Mouse (Mus musculus): ENCODE data around the gene Ccdc88c.

The Ccdc88c gene

GRCm38 (mm10) chr12:100931653-100932052 is 97.2 kb downstream of the Ccdc88c start:
- no peak for DNase-seq (ENCODE audit: low read depth, low spot score)

- DNase-seq (ENCODE audit: low read depth, low spot score): no peak
These were observed 100.6 kb downstream of the Ccdc88c start for GRCm38 (mm10) chr12:100928286-100928685.

- DNase-seq (ENCODE audit: low read depth, low spot score): peak; percentile 42
These were observed 102.9 kb downstream of the Ccdc88c start for GRCm38 (mm10) chr12:100925644-100926619.

- no peak for DNase-seq (ENCODE audit: low read depth, low spot score)
These were observed 104.1 kb downstream of the Ccdc88c start for GRCm38 (mm10) chr12:100924646-100925339.

- DNase-seq (ENCODE audit: low read depth, low spot score): peak; percentile 48
These were observed 118.1 kb downstream of the Ccdc88c start for GRCm38 (mm10) chr12:100910731-100911130.

GRCm38 (mm10) chr12:100909765-100910164 is 119.1 kb downstream of the Ccdc88c start:
- no peak for DNase-seq (ENCODE audit: low read depth, low spot score)

GRCm38 (mm10) chr12:100908298-100909034 is 120.4 kb downstream of the Ccdc88c start:
- no peak for DNase-seq (ENCODE audit: low read depth, low spot score)

GRCm38 (mm10) chr12:100907598-100908297 is 121.1 kb downstream of the Ccdc88c start, which contains the start of gene Gpr68:
Gpr68 (minus strand) TSS chr12:100908198.
- no peak for DNase-seq (ENCODE audit: low read depth, low spot score)

- DNase-seq (ENCODE audit: low read depth, low spot score): no peak
These were observed 122.0 kb downstream of the Ccdc88c start for GRCm38 (mm10) chr12:100906861-100907260.

- DNase-seq (ENCODE audit: low read depth, low spot score): no peak
These were observed 125.1 kb downstream of the Ccdc88c start for GRCm38 (mm10) chr12:100903761-100904160.

GRCm38 (mm10) chr12:100901386-100901785 is 127.5 kb downstream of the Ccdc88c start:
- no peak for DNase-seq (ENCODE audit: low read depth, low spot score)

GRCm38 (mm10) chr12:100900901-100901300 is 128.0 kb downstream of the Ccdc88c start:
- DNase-seq (ENCODE audit: low read depth, low spot score): no peak

- DNase-seq (ENCODE audit: low read depth, low spot score): no peak
These were observed 129.7 kb downstream of the Ccdc88c start for GRCm38 (mm10) chr12:100899111-100899640.

GRCm38 (mm10) chr12:100897736-100898650 is 130.9 kb downstream of the Ccdc88c start:
- DNase-seq (ENCODE audit: low read depth, low spot score): no peak

GRCm38 (mm10) chr12:100896661-100897060 is 132.2 kb downstream of the Ccdc88c start:
- no peak for DNase-seq (ENCODE audit: low read depth, low spot score)

GRCm38 (mm10) chr12:100895504-100895903 is 133.4 kb downstream of the Ccdc88c start:
- DNase-seq (ENCODE audit: low read depth, low spot score): no peak

GRCm38 (mm10) chr12:100890548-100890947 is 138.3 kb downstream of the Ccdc88c start:
- DNase-seq (ENCODE audit: low read depth, low spot score): no peak

GRCm38 (mm10) chr12:100887801-100888258 is 141.0 kb downstream of the Ccdc88c start:
- DNase-seq (ENCODE audit: low read depth, low spot score): peak; percentile 89

- DNase-seq (ENCODE audit: low read depth, low spot score): no peak
These were observed 142.0 kb downstream of the Ccdc88c start for GRCm38 (mm10) chr12:100886877-100887276.

GRCm38 (mm10) chr12:100885585-100885984 is 143.3 kb downstream of the Ccdc88c start:
- no peak for DNase-seq (ENCODE audit: low read depth, low spot score)
